Mouse (Mus musculus) left cerebral cortex, postnatal 10 days (tissue): Measurements from ENCODE around the gene 4930455H04Rik. TPM values are rescaled to one million over a fixed set of nuclear protein-coding genes. Genes with fewer than 3 reads are reported as not detected.
A peak's percentile ranks its signal among the peaks of the same experiment; 100 is the strongest.

ENCODE experiments used
- DNase-seq, 2 experiments: peaks; one replicate each; pipeline ENCODE4 v3.0.0; 2021 to 2022; ENCODE audit warnings: low spot score in 2 of 2, mixed read lengths in 1 of 2; ENCODE audit errors: extremely low spot score in 1 of 2
- intact Hi-C: fragments of 180-260 bp; cut with DNase I; formaldehyde crosslinking; loops from one replicate; pipeline ENCODE4 v1.15.1; 2025
- total RNA-seq, 2 experiments: library from RNA; stranded (reverse); gene quantifications; 2 replicates each; pipeline ENCODE4 v1.2.3; 2021

The 4930455H04Rik gene
- not detected for total RNA-seq

- DNase-seq, result no peak
- intact Hi-C loops, result no loop called here
Observed at GRCm38 (mm10) chr3:116967967-116968366, at the start of gene 4930455H04Rik. Gene 4930455H04Rik, plus strand, starts transcription at chr3:116968267.

- intact Hi-C loops, result no loop called here
- DNase-seq, result no peak
Observed at GRCm38 (mm10) chr3:116921535-116921934, 46.5 kb upstream of the 4930455H04Rik start.

- intact Hi-C loops, result no loop called here
- DNase-seq, result no peak
Observed at GRCm38 (mm10) chr3:116923042-116923441, 45.0 kb upstream of the 4930455H04Rik start.

- DNase-seq, result no peak
- intact Hi-C loops, result no loop called here
Observed at GRCm38 (mm10) chr3:116928994-116929393, 39.1 kb upstream of the 4930455H04Rik start.

GRCm38 (mm10) chr3:116933158-116933557 is 34.9 kb upstream of the 4930455H04Rik start:
- intact Hi-C loops, result no loop called here
- no peak for DNase-seq

GRCm38 (mm10) chr3:116936934-116937691 is 31.0 kb upstream of the 4930455H04Rik start:
- no peak for DNase-seq
- intact Hi-C loops, result no loop called here

- peak in 1 of 2 experiments; percentile 53 for DNase-seq
- intact Hi-C loops, result no loop called here
Observed at GRCm38 (mm10) chr3:116940804-116941558, 27.1 kb upstream of the 4930455H04Rik start.

- intact Hi-C loops, result no loop called here
- DNase-seq, result no peak
Observed at GRCm38 (mm10) chr3:116941559-116942117, 26.4 kb upstream of the 4930455H04Rik start.

- DNase-seq, result no peak
- intact Hi-C loops, result no loop called here
Observed at GRCm38 (mm10) chr3:116942751-116943150, 25.3 kb upstream of the 4930455H04Rik start.

GRCm38 (mm10) chr3:116943422-116943821 is 24.6 kb upstream of the 4930455H04Rik start:
- intact Hi-C loops, result no loop called here
- DNase-seq, result peak in 1 of 2 experiments; percentile 27

GRCm38 (mm10) chr3:116946476-116946875 is 21.6 kb upstream of the 4930455H04Rik start:
- intact Hi-C loops, result no loop called here
- no peak for DNase-seq

GRCm38 (mm10) chr3:116950665-116951115 is 17.4 kb upstream of the 4930455H04Rik start:
- intact Hi-C loops, result no loop called here
- DNase-seq, result no peak

GRCm38 (mm10) chr3:116951489-116951888 is 16.6 kb upstream of the 4930455H04Rik start:
- intact Hi-C loops, result no loop called here
- DNase-seq, result no peak

- intact Hi-C loops, result no loop called here
- no peak for DNase-seq
Observed at GRCm38 (mm10) chr3:116952242-116952899, 15.7 kb upstream of the 4930455H04Rik start.

GRCm38 (mm10) chr3:116953366-116953765 is 14.7 kb upstream of the 4930455H04Rik start:
- DNase-seq, result no peak
- intact Hi-C loops, result no loop called here

- no peak for DNase-seq
- intact Hi-C loops, result no loop called here
Observed at GRCm38 (mm10) chr3:116955061-116955460, 13.0 kb upstream of the 4930455H04Rik start.

- intact Hi-C loops, result no loop called here
- no peak for DNase-seq
Observed at GRCm38 (mm10) chr3:116960414-116960813, 7.7 kb upstream of the 4930455H04Rik start.

- DNase-seq, result no peak
- intact Hi-C loops, result no loop called here
Observed at GRCm38 (mm10) chr3:116961354-116962142, 6.5 kb upstream of the 4930455H04Rik start.
